Mouse (Mus musculus): ENCODE measurements around the gene Gm11444.

DNA sequence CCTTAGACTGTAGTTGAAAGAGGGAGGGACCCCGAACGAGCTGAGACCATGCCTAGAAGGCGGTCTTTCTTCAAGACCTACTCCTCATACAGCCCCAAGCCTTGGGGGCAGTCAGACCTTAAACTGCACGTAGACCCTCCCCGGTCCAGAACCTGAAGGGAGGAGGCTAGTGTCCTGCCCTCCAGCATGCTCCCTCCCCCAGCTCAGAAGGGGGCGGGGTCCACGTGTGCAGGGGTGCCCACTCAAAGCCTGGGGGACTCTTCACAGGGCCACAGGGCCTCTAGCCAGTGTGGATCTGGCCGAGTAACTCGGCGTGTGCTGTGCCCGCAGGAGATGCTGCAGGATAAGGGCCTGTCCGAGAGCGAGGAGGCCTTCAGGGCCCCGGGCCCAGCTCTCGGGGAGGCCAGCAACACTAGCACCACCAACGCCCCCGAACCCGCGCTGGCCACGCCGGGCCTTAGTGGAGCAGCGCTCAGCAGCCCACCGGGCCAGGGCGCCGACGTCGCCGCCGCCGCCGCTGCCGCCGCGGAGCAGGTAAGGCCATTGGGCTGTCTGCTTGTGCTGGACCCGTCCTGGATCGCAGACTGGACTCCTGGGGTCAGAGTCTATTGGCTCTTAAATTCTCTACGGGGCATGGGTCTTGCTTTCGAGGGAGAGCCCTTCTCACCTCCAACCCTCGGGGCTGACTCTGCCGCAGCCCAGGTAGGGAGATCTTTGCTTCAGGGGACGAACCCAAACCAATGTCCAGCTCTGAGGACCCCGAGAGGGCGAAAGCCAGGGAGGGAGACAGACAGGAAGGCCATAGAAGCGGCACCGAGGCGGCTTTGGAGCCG, 39.8 kb upstream of the Gm11444 start:
- TF ChIP-seq CTCF (IDR thresholded peaks at IDR 0.05; ENCODE audit: low read depth) (no peak), EP300 (optimal IDR thresholded peaks at IDR 0.05) (no peak)
